Comparison of ENCODE assay signal across 14 mouse cellular contexts in genomic region chr10:39517375-39517774, GRCm38 (mm10).
DNase-seq lines count a peak whose midpoint lies in the region; ATAC-seq and TF ChIP-seq lines count a peak whose summit lies in the region.
"Had no signal": no experiment of that assay in that cellular context is flagged by ENCODE, and none has a peak within 500 bp of the region (broad histone marks: within the 10 kb centered on the region; RNA-seq: fewer than 3 reads in every experiment).

No protein-coding gene starts in this region.

- H3K9me3 ChIP-seq in forebrain, embryonic 14.5 days (replicated peaks; ENCODE audit: control insufficient read depth, low read length), result no peaks in the 10 kb centered on the region
- no peaks in the 10 kb centered on the region for H3K9me3 ChIP-seq in hindbrain, embryonic 12.5 days (replicated peaks)
- no peaks in the 10 kb centered on the region for H3K9me3 ChIP-seq in midbrain, embryonic 15.5 days

- no peak overlapping the region for H3K4me2 ChIP-seq in forebrain, embryonic 14.5 days (ENCODE audit: low read length)
- H3K4me2 ChIP-seq in hindbrain, embryonic 12.5 days (replicated peaks), result no peak overlapping the region
- H3K4me2 ChIP-seq in midbrain, embryonic 15.5 days, result no peak overlapping the region

- no peak overlapping the region for H3K4me3 ChIP-seq in layer of hippocampus, adult 2 months
- no peak overlapping the region for H3K4me3 ChIP-seq in forebrain, embryonic 14.5 days (ENCODE audit: low read depth, low read length)
- no peak overlapping the region for H3K4me3 ChIP-seq in hindbrain, embryonic 12.5 days
- H3K4me3 ChIP-seq in midbrain, embryonic 15.5 days, result no peak overlapping the region

- H3K4me1 ChIP-seq in forebrain, embryonic 14.5 days (ENCODE audit: control insufficient read depth, insufficient read depth, low read length), result peaks cover 19% of the 10 kb centered on the region; the same call in 1 of the 2 replicates
- H3K4me1 ChIP-seq in hindbrain, embryonic 12.5 days, result peaks cover 48% of the 10 kb centered on the region
- H3K4me1 ChIP-seq in midbrain, embryonic 15.5 days, result peaks cover 49% of the 10 kb centered on the region

- H3K9ac ChIP-seq in forebrain, embryonic 14.5 days (ENCODE audit: low read length), result no peak overlapping the region
- no peak overlapping the region; the same call in 1 of the 2 replicates for H3K9ac ChIP-seq in hindbrain, embryonic 12.5 days
- H3K9ac ChIP-seq in midbrain, embryonic 15.5 days, result no peak overlapping the region; the same call in 1 of the 2 replicates

- 54% methylated on average over 9 of the region's 9 CpGs for WGBS in forebrain, embryonic 14.5 days
- 32% methylated on average over 9 of the region's 9 CpGs for WGBS in hindbrain, embryonic 12.5 days
- 27% methylated on average over 9 of the region's 9 CpGs for WGBS in midbrain, embryonic 15.5 days

- intact Hi-C loops in left cerebral cortex, postnatal 10 days (cut with DNase I), result loop anchor here (5.0 kb wide), 1 partner anchor 145 kb away; no protein-coding TSS in a partner anchor

- H3K27me3 ChIP-seq in forebrain, embryonic 14.5 days (replicated peaks; ENCODE audit: control insufficient read depth, insufficient read depth, low read length), result no peaks in the 10 kb centered on the region
- no peaks in the 10 kb centered on the region for H3K27me3 ChIP-seq in hindbrain, embryonic 12.5 days
- H3K27me3 ChIP-seq in midbrain, embryonic 15.5 days (replicated peaks), result no peaks in the 10 kb centered on the region

- TF ChIP-seq CTCF in layer of hippocampus, adult 2 months (conservative IDR thresholded peaks at IDR 0.05), result no peak

- H3K36me3 ChIP-seq in forebrain, embryonic 14.5 days (ENCODE audit: control insufficient read depth, insufficient read depth, low read length), result peaks cover 28% of the 10 kb centered on the region
- H3K36me3 ChIP-seq in hindbrain, embryonic 12.5 days, result peaks cover 31% of the 10 kb centered on the region
- 0 out of 2 replicates have a peak, but pooled peaks cover 8% of the 10 kb centered on the region for H3K36me3 ChIP-seq in midbrain, embryonic 15.5 days (replicated peaks)

- peak overlapping the region; percentile 15; the same call in 1 of the 2 replicates for H3K27ac ChIP-seq in layer of hippocampus, adult 2 months
- H3K27ac ChIP-seq in forebrain, embryonic 14.5 days (ENCODE audit: low read depth, low read length), result 0 out of 2 replicates have a peak overlapping the region, but pooled peaks have one; percentile 10
- peak overlapping the region; percentile 48 for H3K27ac ChIP-seq in hindbrain, embryonic 12.5 days
- H3K27ac ChIP-seq in midbrain, embryonic 15.5 days, result 0 out of 2 replicates have a peak overlapping the region, but pooled peaks have one; percentile 21

- no peak for ATAC-seq in forebrain, embryonic 14.5 days
- ATAC-seq in hindbrain, embryonic 12.5 days (ENCODE audit: low FRiP score), result no peak
- ATAC-seq in midbrain, embryonic 15.5 days (replicated peaks), result no peak
- ATAC-seq in megakaryocyte, adult 5-6 weeks (ENCODE audit: poor library complexity, severe bottlenecking), result no peak

- no peak for DNase-seq in layer of hippocampus, adult 2 months (ENCODE audit: low spot score in 2 of 2)
- no peak for DNase-seq in layer of hippocampus, adult 8-10 months (ENCODE audit: low spot score in 2 of 2)
- no peak for DNase-seq in forebrain, embryonic 14.5 days (ENCODE audit: low spot score)
- DNase-seq in frontal cortex, postnatal 36 days (ENCODE audit: low spot score in 2 of 2), result no peak
- DNase-seq in left cerebral cortex, postnatal 10 days (ENCODE audit: extremely low spot score in 1 of 2, low spot score in 2 of 2), result no peak
- DNase-seq: adrenal gland, adult 8-10 months; cerebellum, postnatal 25 days; heart, postnatal 14 days; liver; lung, postnatal 36 days; right cerebral cortex, adult 18-20 months had no signal
